Mouse (Mus musculus) heart, adult 9 months (tissue): ENCODE data around the gene Parvg.
"Not testable (repeated sequence)": the region's sequence is repeated elsewhere in the genome, so short reads cannot be mapped to it uniquely, and the experiment has no call there.

Experiments
- DNase-seq, 2 experiments: peaks; one replicate each; pipeline ENCODE4 v3.0.0; 2022; ENCODE audit warnings: low spot score in 2 of 2

Parvg gene

GRCm38 (mm10) chr15:84323966-84324869, at the start of gene Parvg:
Gene Parvg, plus strand, starts transcription at chr15:84324026.
- DNase-seq: no peak

GRCm38 (mm10) chr15:84276066-84276465, 47.8 kb upstream of the Parvg start:
- DNase-seq: no peak

GRCm38 (mm10) chr15:84278091-84278490, 45.7 kb upstream of the Parvg start:
- DNase-seq: no peak

GRCm38 (mm10) chr15:84278656-84279055, 45.2 kb upstream of the Parvg start:
- no peak for DNase-seq

- DNase-seq: no peak
These were observed 43.5 kb upstream of the Parvg start for GRCm38 (mm10) chr15:84280309-84280708.

GRCm38 (mm10) chr15:84280712-84281347, 43.0 kb upstream of the Parvg start:
- no peak for DNase-seq

GRCm38 (mm10) chr15:84282206-84283085, 41.4 kb upstream of the Parvg start:
- no peak for DNase-seq

- no peak for DNase-seq
These were observed 39.8 kb upstream of the Parvg start for GRCm38 (mm10) chr15:84284059-84284458.

- DNase-seq: no peak
These were observed 38.4 kb upstream of the Parvg start for GRCm38 (mm10) chr15:84285453-84285852.

- DNase-seq: not testable (repeated sequence)
These were observed 34.9 kb upstream of the Parvg start for GRCm38 (mm10) chr15:84288953-84289352.

- DNase-seq: no peak
These were observed 32.7 kb upstream of the Parvg start for GRCm38 (mm10) chr15:84291097-84291496.

- DNase-seq: no peak
These were observed 30.2 kb upstream of the Parvg start for GRCm38 (mm10) chr15:84293590-84293989.

GRCm38 (mm10) chr15:84294391-84294790, 29.4 kb upstream of the Parvg start:
- no peak for DNase-seq

- no peak for DNase-seq
These were observed 28.6 kb upstream of the Parvg start for GRCm38 (mm10) chr15:84295225-84295624.

- DNase-seq: no peak
These were observed 26.4 kb upstream of the Parvg start for GRCm38 (mm10) chr15:84297454-84297853.

- no peak for DNase-seq
These were observed 24.9 kb upstream of the Parvg start for GRCm38 (mm10) chr15:84298804-84299370.

- no peak for DNase-seq
These were observed 24.0 kb upstream of the Parvg start for GRCm38 (mm10) chr15:84299662-84300333.

GRCm38 (mm10) chr15:84300591-84300990, 23.2 kb upstream of the Parvg start:
- DNase-seq: no peak

- peak in 1 of 2 experiments; percentile 42 for DNase-seq
These were observed 22.8 kb upstream of the Parvg start for GRCm38 (mm10) chr15:84301026-84301425.

- no peak for DNase-seq
These were observed 22.0 kb upstream of the Parvg start for GRCm38 (mm10) chr15:84301641-84302420.
